Comparison of ENCODE assay signal across 9 mouse cellular contexts in genomic region chr3:22144255-22144654, GRCm38 (mm10).
A peak's percentile ranks its signal among the peaks of the same experiment; 100 is the strongest.
DNase-seq lines count a peak whose midpoint lies in the region; ATAC-seq and TF ChIP-seq lines count a peak whose summit lies in the region.
"Had no signal": no experiment of that assay in that cellular context is flagged by ENCODE, and none has a peak within 500 bp of the region (broad histone marks: within the 10 kb centered on the region; RNA-seq: fewer than 3 reads in every experiment).

No protein-coding gene starts in this region.

- no peak for TF ChIP-seq EP300 in stomach, postnatal 0 days (optimal IDR thresholded peaks at IDR 0.05)

- H3K27me3 ChIP-seq in intestine, embryonic 16.5 days (replicated peaks; ENCODE audit: control insufficient read depth, insufficient read depth, low read length) = no peaks in the 10 kb centered on the region
- no peaks in the 10 kb centered on the region for H3K27me3 ChIP-seq in intestine, embryonic 15.5 days (replicated peaks)
- H3K27me3 ChIP-seq in spleen, adult 2 months (ENCODE audit: control insufficient read depth, insufficient read depth, low read length) = no peaks in the 10 kb centered on the region
- H3K27me3 ChIP-seq in stomach, postnatal 0 days (ENCODE audit: control insufficient read depth, insufficient read depth, low read length) = no peaks in the 10 kb centered on the region

- H3K9me3 ChIP-seq in intestine, embryonic 16.5 days (ENCODE audit: control insufficient read depth, low read length) = no peaks in the 10 kb centered on the region
- H3K9me3 ChIP-seq in intestine, embryonic 15.5 days = no peaks in the 10 kb centered on the region
- no peaks in the 10 kb centered on the region for H3K9me3 ChIP-seq in stomach, postnatal 0 days (ENCODE audit: control insufficient read depth, low read length)

- peak; percentile 16; the same call in 1 of the 2 replicates for TF ChIP-seq CTCF in spleen, adult 2 months (IDR thresholded peaks at IDR 0.05; ENCODE audit: extremely low read depth, insufficient read depth, insufficient read length, insufficient replicate concordance)
- peak; percentile 73 for TF ChIP-seq CTCF in stomach, postnatal 0 days (IDR thresholded peaks at IDR 0.05; ENCODE audit: low read depth)

- no peak overlapping the region for H3K4me2 ChIP-seq in intestine, embryonic 16.5 days (ENCODE audit: low read depth, low read length)
- H3K4me2 ChIP-seq in intestine, embryonic 15.5 days (replicated peaks) = no peak overlapping the region
- no peak overlapping the region for H3K4me2 ChIP-seq in stomach, postnatal 0 days (replicated peaks; ENCODE audit: low read depth)

- no peak overlapping the region for H3K4me3 ChIP-seq in intestine, embryonic 16.5 days (ENCODE audit: low read length)
- H3K4me3 ChIP-seq in intestine, embryonic 15.5 days (replicated peaks) = no peak overlapping the region
- H3K4me3 ChIP-seq in spleen, adult 2 months (ENCODE audit: extremely low read depth, insufficient read depth, insufficient read length) = no peak overlapping the region
- H3K4me3 ChIP-seq in stomach, postnatal 0 days (ENCODE audit: low read depth, low read length) = no peak overlapping the region

- no peak for DNase-seq in spleen, adult 2 months (ENCODE audit: low read depth in 1 of 2, low spot score in 2 of 2)
- DNase-seq in spleen, postnatal 4 days (ENCODE audit: low spot score in 2 of 2) = no peak
- no peak for DNase-seq in stomach, postnatal 0 days (ENCODE audit: low spot score)
- no peak for DNase-seq in retina, postnatal 1 day

- 90% methylated on average over 2 of the region's 2 CpGs for WGBS in intestine, embryonic 16.5 days
- WGBS in intestine, embryonic 15.5 days = 85% methylated on average over 2 of the region's 2 CpGs
- WGBS in spleen, adult 2 months = 95% methylated on average over 2 of the region's 2 CpGs
- WGBS in stomach, postnatal 0 days = 80% methylated on average over 2 of the region's 2 CpGs

- H3K36me3 ChIP-seq in intestine, embryonic 16.5 days (ENCODE audit: control insufficient read depth, insufficient read depth, low read length) = no peaks in the 10 kb centered on the region
- no peaks in the 10 kb centered on the region for H3K36me3 ChIP-seq in intestine, embryonic 15.5 days
- no peaks in the 10 kb centered on the region for H3K36me3 ChIP-seq in spleen, adult 2 months (ENCODE audit: control insufficient read depth, insufficient read depth, low read length)
- H3K36me3 ChIP-seq in stomach, postnatal 0 days (ENCODE audit: control insufficient read depth, insufficient read depth, low read length) = no peaks in the 10 kb centered on the region

- peak; percentile 36; the same call in 1 of the 2 replicates for ATAC-seq in intestine, embryonic 16.5 days
- ATAC-seq in intestine, embryonic 15.5 days = no peak
- ATAC-seq in common myeloid progenitor, adult 5-6 weeks (replicated peaks; ENCODE audit: low read depth, poor library complexity, severe bottlenecking) = 0 out of 2 replicates have a peak, but pooled peaks have one; percentile 21
- no peak for ATAC-seq in stomach, postnatal 0 days (ENCODE audit: low FRiP score, low TSS enrichment)
- ATAC-seq: hindbrain, embryonic 16.5 days; midbrain, embryonic 16.5 days had no signal

- no peak for TF ChIP-seq POLR2A in spleen, adult 2 months (IDR thresholded peaks at IDR 0.05; ENCODE audit: low read depth, low read length)

- no peaks in the 10 kb centered on the region for H3K4me1 ChIP-seq in intestine, embryonic 16.5 days (ENCODE audit: control insufficient read depth, insufficient read depth, low read length)
- H3K4me1 ChIP-seq in intestine, embryonic 15.5 days (replicated peaks) = no peaks in the 10 kb centered on the region
- peaks cover 11% of the 10 kb centered on the region for H3K4me1 ChIP-seq in spleen, adult 2 months (ENCODE audit: control insufficient read depth, insufficient read depth, insufficient read length)
- H3K4me1 ChIP-seq in stomach, postnatal 0 days (replicated peaks; ENCODE audit: control insufficient read depth, insufficient read depth) = no peaks in the 10 kb centered on the region

- H3K9ac ChIP-seq in intestine, embryonic 16.5 days (ENCODE audit: low read depth, low read length) = no peak overlapping the region
- H3K9ac ChIP-seq in intestine, embryonic 15.5 days = no peak overlapping the region
- H3K9ac ChIP-seq in stomach, postnatal 0 days (ENCODE audit: low read length) = no peak overlapping the region

- no peak overlapping the region for H3K27ac ChIP-seq in intestine, embryonic 16.5 days (ENCODE audit: low read length)
- H3K27ac ChIP-seq in intestine, embryonic 15.5 days = no peak overlapping the region
- no peak overlapping the region for H3K27ac ChIP-seq in spleen, adult 2 months (ENCODE audit: insufficient read depth, low read length)
- H3K27ac ChIP-seq in stomach, postnatal 0 days (replicated peaks) = no peak overlapping the region

Comparison
In these comparisons a context has a peak if more than half of its experiments do, and no peak if none do; other contexts are left out.
1. ATAC-seq: peak in intestine, embryonic 16.5 days (single experiment) and common myeloid progenitor, adult 5-6 weeks (single experiment); none in intestine, embryonic 15.5 days (single experiment) and stomach, postnatal 0 days (single experiment).